Mouse (Mus musculus) cerebellum, adult 11-12 months (tissue): ENCODE results near the gene 4931428F04Rik.

Experiments used
- DNase-seq: peaks from one replicate; pipeline ENCODE4 v3.0.0; 2022

4931428F04Rik gene

GRCm38 (mm10) chr8:105306146-105306691 is 16.6 kb upstream of the 4931428F04Rik start:
- peak; percentile 56 for DNase-seq

GRCm38 (mm10) chr8:105305211-105306145 is 15.8 kb upstream of the 4931428F04Rik start, which contains the start of gene Elmo3:
Gene Elmo3 (plus strand): TSS chr8:105305601.
- DNase-seq: peak; percentile 85

GRCm38 (mm10) chr8:105304325-105305210 is 14.9 kb upstream of the 4931428F04Rik start:
- DNase-seq: no peak

- no peak for DNase-seq
These were observed 14.2 kb upstream of the 4931428F04Rik start for GRCm38 (mm10) chr8:105303874-105304273.

- DNase-seq: no peak
These were observed 13.7 kb upstream of the 4931428F04Rik start for GRCm38 (mm10) chr8:105303396-105303795.

- no peak for DNase-seq
These were observed 10.3 kb upstream of the 4931428F04Rik start for GRCm38 (mm10) chr8:105299962-105300361.

- DNase-seq: peak; percentile 54
These were observed 8.9 kb upstream of the 4931428F04Rik start for GRCm38 (mm10) chr8:105298351-105299252.

GRCm38 (mm10) chr8:105297511-105298192 is 8.0 kb upstream of the 4931428F04Rik start, which contains the start of gene E2f4:
Gene E2f4 (plus strand): TSS chr8:105297663.
- peak; percentile 90 for DNase-seq

- peak; percentile 40 for DNase-seq
These were observed 6.4 kb upstream of the 4931428F04Rik start, which contains the start of gene Exoc3l for GRCm38 (mm10) chr8:105295895-105296573. Gene Exoc3l (minus strand): TSS chr8:105296101.

- no peak for DNase-seq
These were observed 5.6 kb upstream of the 4931428F04Rik start for GRCm38 (mm10) chr8:105295256-105295655.

- peak; percentile 55 for DNase-seq
These were observed 5.1 kb upstream of the 4931428F04Rik start for GRCm38 (mm10) chr8:105294776-105295175.

- DNase-seq: peak; percentile 92
These were observed 3.7 kb upstream of the 4931428F04Rik start for GRCm38 (mm10) chr8:105293405-105293804.

- DNase-seq: no peak
These were observed 2.8 kb upstream of the 4931428F04Rik start for GRCm38 (mm10) chr8:105292471-105292870.

GRCm38 (mm10) chr8:105291802-105292201 is 2.1 kb upstream of the 4931428F04Rik start:
- peak; percentile 56 for DNase-seq

- peak; percentile 65 for DNase-seq
These were observed 1.7 kb upstream of the 4931428F04Rik start for GRCm38 (mm10) chr8:105291364-105291763.

GRCm38 (mm10) chr8:105290554-105291314 is 1.1 kb upstream of the 4931428F04Rik start:
- peak; percentile 86 for DNase-seq

- peak; percentile 97 for DNase-seq
These were observed 519 bp downstream of the 4931428F04Rik start for GRCm38 (mm10) chr8:105288958-105289732.

GRCm38 (mm10) chr8:105288231-105288630 is 1.4 kb downstream of the 4931428F04Rik start:
- DNase-seq: no peak

GRCm38 (mm10) chr8:105286907-105287306 is 2.8 kb downstream of the 4931428F04Rik start:
- no peak for DNase-seq
